Mouse (Mus musculus): ENCODE measurements around the gene Map6.

The Map6 gene

DNA sequence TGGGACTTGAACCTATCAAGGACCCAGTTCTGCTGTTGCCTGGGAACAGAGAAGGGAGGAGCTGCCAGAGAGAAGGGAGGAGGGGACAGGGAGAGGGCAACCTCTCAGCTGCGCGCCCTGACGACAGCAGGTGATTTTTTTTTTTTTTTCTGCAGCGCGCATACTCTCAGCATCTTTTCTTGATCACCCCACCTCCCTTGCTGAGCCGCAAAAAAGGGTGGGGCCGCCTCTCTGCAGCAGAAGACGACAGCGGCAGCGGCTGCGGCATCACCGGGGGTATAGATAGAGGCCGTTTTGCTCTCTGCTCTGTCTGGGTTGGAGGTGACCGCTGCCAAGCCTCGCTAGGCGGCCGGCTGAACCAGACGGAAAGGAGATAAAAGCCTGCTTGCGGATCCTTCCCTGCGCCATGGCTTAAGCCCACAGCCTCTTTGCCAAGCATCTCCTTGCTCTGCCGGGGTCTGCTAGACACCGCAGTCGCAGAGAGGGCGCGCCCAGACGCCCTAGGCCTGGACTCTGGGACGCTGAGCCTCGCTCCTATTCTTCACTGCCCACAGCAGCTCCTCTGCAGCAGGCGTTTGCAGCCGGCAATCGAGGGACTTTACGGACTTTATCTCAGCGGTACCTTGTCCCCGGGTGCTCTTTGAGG is at the start of gene Map6:
TSS of gene Map6 (plus strand) at position 197 of the 646 bp plus-strand sequence.
- in situ Hi-C loops (cut with MboI) = no loop called here

DNA sequence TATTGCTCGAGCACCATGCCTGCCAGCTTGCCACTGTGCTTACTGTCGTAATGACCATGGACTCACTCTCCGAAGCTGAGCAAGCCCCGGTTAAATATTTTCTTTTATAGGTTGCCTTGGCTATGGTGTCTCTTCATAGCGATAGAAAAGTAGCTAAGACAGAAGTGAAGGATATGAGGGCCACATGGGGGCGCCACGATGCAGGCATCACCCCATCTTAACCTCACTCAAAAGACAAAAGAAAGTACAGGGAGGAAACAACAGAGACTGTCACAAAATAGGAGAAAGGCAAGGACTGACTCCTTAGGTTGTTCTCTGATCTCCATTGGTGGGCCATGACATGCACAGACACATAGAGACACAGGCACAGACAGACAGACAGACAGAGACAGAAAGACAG is 43.0 kb upstream of the Map6 start:
- in situ Hi-C loops (cut with MboI) = no loop called here

DNA sequence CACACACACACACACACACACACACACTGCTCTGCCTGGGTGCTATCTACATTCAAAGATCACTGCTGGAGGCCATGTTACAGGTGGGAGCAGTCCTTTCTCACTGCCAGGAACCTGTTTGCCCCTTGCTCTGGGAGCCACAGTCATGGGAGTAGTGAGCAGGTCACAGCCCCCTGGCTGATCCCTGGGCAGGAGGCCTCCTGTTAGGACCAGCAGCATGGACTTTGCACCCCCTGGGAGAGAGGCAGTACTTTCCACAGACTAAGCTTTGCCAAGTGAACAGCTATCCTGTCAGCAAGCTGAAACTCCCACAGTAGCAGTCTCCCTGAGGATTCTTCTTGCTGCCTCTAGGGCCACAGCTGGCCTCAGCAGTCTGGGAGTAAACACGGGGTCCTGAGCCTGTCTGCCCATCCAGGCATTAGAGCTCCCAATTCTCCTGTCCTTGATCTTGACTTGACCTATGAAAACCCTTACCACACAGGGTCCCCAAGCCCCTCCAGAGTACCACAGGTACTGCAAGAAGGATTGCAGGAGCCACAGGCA is 42.5 kb upstream of the Map6 start:
- in situ Hi-C loops (cut with MboI) = no loop called here

GRCm38 (mm10) chr7:99225421-99225820 is 41.8 kb upstream of the Map6 start:
- in situ Hi-C loops (cut with MboI) = no loop called here

DNA sequence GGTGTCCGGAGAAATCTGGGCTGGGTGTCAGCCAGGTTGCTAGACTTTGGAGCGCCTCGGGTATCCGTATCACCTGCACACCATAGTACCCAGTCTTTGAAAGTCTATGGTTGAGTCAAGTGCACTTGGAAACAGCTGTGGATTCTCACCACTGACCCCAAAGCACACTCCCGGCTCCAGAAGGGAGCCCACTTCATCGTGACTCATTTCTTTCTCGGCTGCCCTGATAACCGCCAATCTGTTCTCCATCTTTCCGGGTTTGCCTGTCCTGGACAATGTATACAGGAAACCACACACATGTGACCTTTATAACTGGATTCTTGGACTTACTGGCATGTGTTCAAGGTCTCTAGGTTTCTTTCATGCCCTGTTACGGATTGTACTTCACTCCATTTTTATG is 40.6 kb upstream of the Map6 start:
- in situ Hi-C loops (cut with MboI) = no loop called here

DNA sequence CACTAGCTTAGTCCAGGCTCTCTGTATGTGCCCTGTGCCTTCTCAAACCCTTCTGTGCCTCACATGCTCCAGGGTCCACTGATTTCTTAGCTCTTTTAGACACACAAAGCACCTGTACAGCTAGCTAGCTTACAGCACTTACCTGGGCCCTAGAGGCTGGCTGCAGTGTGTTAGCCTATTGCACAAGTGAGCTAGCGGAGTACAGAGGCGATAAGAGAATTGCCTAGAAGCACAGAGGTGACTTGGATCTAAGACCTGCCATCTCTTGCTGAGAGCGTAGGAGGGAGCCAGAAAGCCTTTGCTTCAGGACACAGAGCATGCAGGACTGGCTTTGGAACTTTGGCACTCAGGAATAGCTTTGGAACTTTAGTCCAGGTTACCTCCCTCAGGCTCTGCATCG is 40.0 kb upstream of the Map6 start:
- in situ Hi-C loops (cut with MboI) = no loop called here

DNA sequence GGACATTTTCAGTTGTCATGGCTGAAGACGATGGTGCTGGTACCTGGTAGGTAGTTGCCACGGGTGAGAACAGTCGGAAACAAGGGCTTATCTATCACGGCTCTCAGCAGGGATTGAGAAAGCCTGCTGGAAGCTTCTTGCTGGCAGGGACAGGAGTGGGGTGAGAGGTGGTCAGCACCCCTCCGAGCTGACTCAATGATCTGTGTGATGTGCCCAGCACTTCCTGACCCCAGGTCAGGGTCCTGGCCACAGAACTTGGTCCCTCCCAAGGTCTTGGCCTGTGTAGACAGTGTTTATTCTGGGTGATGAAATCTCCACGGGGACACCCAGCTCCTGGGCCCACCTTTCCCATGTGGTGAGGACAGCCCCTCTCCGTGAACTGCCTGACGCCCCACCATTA is 38.4 kb upstream of the Map6 start:
- in situ Hi-C loops (cut with MboI) = no loop called here

DNA sequence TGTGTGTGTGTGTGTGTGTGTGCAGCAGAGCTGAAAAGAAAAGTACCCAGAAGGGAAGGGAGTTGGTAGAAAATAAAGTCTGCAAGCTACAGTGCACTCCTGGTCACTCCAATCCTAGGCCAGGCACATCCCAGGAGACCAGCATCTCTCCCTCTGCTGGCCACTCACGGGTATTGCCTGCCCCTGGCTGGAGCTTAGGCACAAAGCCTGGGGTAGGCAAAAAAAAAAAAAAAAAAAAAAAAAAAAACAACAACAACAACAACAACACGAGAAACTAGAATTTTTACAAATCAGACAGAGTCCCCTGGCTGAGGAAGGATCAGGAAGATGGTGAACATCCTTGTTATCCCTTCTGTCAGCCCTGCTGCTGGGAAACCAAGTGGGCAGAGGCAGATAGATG is 37.8 kb upstream of the Map6 start:
- in situ Hi-C loops (cut with MboI) = no loop called here

GRCm38 (mm10) chr7:99230061-99230747 is 37.0 kb upstream of the Map6 start:
- in situ Hi-C loops (cut with MboI) = no loop called here

DNA sequence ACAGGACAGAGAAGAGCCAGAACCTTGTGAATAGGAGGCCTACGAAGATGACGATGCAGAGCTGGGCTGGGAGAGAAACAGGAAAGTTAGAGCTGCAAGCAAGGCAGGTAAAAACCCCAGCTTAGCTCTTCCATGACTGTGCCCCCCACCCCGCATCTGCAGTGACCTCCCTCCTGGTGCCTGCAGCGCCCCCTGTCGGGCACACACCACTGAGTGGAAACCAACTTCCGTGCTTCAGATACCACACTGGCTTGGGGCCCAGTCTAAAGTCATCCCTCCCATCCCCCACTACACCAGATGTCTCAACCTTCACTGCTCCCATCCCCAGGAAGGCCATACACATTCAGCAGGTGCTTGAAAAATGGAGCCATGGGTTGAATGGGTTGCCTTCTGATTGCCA is 34.7 kb upstream of the Map6 start:
- in situ Hi-C loops (cut with MboI) = no loop called here

GRCm38 (mm10) chr7:99234916-99235315 is 32.3 kb upstream of the Map6 start:
- in situ Hi-C loops (cut with MboI) = no loop called here

GRCm38 (mm10) chr7:99235657-99236056 is 31.6 kb upstream of the Map6 start:
- in situ Hi-C loops (cut with MboI) = no loop called here

GRCm38 (mm10) chr7:99236888-99237660 is 30.2 kb upstream of the Map6 start:
- in situ Hi-C loops (cut with MboI) = no loop called here

DNA sequence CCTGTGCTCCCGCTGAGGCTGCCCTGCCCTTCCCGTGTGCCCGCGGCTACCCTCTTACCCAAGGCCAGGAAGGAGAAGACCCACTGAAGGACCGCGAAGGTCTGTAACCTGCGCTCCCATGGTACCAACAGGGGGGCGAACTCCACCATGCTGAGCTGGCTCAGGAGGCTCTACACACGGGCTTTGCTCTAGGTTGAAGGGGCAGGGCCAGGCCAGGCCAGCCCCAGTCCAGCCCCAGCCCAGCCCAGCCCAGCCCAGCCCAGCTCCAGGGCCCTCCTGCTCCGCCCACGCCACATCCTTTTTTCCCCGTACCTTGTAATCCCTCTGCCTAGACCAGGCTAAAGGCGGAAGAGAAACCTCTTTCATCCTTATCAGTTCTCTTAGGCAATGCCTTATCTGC is 28.8 kb upstream of the Map6 start, which contains the start of gene Mogat2:
TSS of gene Mogat2 (minus strand) at position 203 of the 400 bp plus-strand sequence.
- in situ Hi-C loops (cut with MboI) = no loop called here

DNA sequence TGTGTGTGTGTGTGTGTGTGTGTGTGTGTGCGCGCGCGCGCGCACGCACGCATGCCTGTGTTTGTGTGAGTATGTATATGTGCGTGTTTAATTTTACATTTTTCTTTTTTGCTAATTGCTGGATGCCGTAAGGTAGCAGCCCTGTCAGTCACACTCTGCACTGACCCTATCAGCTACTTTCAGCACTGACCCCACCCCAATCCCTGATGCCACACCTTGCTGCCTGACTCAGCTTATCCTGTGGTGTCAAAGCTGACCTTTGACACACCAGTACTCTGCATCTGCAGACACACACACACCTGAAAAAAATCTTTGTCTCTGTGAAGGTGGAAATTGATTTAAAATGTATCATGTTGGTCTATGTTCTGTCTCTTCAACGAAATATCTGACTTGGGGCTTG is 25.1 kb upstream of the Map6 start:
- in situ Hi-C loops (cut with MboI) = no loop called here

DNA sequence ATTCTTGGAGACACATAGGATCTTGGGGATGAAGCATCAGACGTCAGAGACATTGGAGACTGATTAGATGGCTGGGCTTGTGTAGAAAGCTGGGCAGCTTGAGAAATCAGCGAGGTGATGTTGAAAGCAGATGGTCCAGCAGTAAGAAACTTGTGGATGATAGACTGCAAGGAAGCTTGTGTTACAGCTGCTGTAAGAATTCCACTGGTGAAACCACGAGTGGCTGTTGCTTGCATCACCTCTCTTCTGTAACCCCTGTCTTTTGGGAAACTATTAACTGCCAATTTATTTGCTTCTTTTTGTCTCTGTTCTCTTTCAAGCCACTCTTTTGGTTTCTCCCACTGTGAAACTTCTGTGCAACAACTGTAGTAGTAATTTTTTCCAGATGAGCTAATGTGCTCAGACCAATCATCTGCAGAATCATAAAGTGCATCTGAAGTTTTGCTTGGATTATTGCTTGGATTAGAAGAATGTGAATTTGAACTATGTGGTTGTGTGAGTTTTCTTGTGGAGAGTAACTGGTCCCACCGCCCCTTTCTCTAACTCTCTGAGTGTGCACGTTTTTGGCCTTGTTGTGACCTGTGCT is 19.0 kb upstream of the Map6 start:
- in situ Hi-C loops (cut with MboI) = no loop called here

DNA sequence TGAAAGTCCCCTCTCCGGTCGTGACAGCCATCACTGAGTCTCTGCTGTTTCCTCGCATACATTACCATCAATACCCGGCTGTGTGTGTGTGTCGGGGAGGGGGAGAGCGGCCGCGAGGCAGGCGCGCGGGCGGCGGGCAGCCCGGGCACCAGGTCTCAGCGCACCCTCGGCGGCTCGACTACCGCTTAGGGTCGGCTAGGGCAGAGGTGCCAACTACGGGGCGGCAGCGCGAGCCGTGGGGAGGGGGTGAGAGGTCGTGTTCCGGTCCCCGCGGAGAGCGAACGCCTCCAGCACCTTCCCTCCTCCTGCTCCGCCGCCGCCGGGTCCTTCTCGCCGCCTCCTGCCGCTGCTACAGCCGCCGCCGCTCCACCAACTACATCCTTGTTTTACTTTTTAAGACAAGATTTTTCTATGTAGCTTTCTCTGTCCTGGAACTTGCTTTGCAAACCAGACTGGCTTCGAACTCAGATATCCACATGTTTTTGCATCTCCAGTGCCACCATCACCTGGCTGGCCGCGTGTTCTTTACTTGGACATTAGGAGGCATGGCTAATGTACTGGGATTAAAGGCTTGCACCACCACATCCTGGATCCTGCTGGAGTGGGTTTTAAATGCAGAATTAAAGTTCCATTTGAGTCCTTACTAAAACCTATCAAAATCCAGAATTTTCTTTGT is 18.2 kb upstream of the Map6 start:
- in situ Hi-C loops (cut with MboI) = no loop called here

DNA sequence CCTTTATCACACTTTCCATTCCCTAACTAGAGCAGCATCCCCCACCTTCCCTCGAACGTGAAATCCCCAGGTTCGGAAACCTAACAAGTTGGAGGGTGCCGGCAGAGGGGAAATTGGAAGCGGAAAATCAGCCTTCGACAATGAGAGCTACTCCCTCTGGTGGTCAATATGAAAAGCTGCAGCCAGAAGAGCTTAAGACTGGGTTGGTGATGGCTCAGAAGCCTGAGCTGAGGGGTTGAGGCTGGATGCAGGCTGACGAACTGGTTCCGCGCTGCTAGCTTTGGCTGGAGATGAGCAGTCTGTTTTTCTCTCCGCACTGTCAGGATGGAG is 17.7 kb upstream of the Map6 start:
- in situ Hi-C loops (cut with MboI) = no loop called here

GRCm38 (mm10) chr7:99250386-99250785 is 16.9 kb upstream of the Map6 start:
- in situ Hi-C loops (cut with MboI) = no loop called here

DNA sequence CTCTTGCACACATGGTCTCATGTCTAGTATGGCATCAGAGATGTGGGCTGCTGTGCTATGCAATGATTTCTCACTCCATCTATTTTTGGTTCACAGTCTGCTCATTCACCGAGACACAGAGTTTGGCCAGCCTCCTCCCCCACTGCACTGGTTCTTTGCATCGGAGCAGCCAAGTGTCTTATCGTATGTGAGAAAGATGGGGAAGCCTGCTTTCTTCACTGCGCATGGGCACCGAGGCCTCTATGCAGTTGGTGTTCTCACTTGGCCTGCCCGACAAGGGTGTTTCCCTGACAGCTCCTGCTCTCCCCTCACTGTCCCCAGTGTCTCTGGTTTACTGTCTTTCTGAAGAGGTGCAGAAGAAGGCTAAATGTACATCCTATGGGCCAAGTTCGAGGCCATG is 12.2 kb upstream of the Map6 start:
- in situ Hi-C loops (cut with MboI) = no loop called here

DNA sequence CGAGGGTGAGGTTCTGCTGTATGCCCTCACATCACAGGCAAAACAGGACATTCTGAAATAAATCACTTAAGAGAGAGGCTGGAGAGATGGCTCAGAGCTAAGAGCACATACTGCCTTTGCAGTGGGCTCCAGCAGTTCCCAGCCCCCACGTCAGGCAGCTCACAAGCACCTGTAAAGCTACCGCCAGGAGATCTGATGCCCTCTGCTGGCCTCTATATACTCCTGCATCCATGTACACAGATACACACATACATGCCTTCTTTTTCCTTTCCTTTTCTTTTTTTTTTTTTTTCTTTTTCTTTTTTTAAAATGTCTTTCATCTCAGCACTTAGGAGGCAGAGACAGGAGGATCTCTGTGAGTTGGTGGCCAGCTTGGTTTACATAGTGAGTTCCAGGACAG is 5.3 kb upstream of the Map6 start:
- in situ Hi-C loops (cut with MboI) = no loop called here

DNA sequence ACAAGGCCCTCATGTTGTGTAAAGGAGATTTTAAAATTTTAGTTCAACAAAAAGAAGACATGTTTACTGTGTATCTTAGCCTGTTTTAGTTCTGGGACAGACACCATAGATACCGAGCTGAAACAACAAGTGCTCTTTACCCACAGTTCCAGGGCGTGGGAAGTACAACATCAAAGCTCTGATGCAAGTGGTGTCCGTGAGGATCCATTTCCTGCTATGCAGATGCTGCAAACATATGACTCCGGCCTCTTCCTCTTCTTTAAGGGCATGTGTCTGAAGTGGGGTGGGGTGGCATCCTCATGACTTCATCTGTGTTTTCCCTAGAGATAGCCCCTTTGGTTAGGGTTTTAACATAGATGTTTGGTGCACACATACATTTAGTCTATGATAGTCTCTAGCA is 3.7 kb upstream of the Map6 start:
- in situ Hi-C loops (cut with MboI) = no loop called here
